Mouse (Mus musculus) olfactory bulb, adult 2 months (tissue): ENCODE results near the gene Racgap1.

Experiments used
- CTCF ChIP-seq: fragments of 200-500 bp; IDR thresholded peaks from 2 replicates; pipeline ENCODE4 v1.5.1; 2012; ENCODE audit warnings: low read depth, mild to moderate bottlenecking, low read length, moderate library complexity; ENCODE audit not compliant: insufficient read depth
- POLR2A ChIP-seq: fragments of 200-500 bp; IDR thresholded peaks from 2 replicates; pipeline ENCODE4 v1.6.1; 2012; ENCODE audit warnings: mild to moderate bottlenecking, low read depth, low read length, moderate library complexity; ENCODE audit not compliant: insufficient read depth

DNA sequence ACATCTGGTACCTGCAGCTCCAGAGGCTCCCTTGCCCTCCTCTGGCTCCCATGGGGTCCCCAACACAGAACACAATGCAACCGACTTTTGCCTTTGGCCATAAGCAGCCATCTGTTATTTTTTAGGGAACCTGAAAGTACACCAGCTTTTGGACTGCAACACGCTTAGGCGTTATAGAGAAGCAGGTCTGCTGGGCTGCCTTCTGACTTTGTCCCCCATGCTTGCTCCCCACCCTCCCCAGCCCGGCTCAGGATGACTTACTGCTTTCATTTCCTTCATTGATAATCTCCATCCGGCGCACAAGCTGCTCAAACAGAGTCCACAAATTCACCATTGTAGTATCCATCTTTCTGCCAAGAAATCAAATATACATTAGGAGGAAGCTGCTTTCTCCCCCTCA lies 8.8 kb downstream of the Racgap1 start:
- TF ChIP-seq CTCF (no peak), POLR2A (no peak)
